Mouse (Mus musculus): ENCODE measurements around the gene Car8.

The Car8 gene

DNA sequence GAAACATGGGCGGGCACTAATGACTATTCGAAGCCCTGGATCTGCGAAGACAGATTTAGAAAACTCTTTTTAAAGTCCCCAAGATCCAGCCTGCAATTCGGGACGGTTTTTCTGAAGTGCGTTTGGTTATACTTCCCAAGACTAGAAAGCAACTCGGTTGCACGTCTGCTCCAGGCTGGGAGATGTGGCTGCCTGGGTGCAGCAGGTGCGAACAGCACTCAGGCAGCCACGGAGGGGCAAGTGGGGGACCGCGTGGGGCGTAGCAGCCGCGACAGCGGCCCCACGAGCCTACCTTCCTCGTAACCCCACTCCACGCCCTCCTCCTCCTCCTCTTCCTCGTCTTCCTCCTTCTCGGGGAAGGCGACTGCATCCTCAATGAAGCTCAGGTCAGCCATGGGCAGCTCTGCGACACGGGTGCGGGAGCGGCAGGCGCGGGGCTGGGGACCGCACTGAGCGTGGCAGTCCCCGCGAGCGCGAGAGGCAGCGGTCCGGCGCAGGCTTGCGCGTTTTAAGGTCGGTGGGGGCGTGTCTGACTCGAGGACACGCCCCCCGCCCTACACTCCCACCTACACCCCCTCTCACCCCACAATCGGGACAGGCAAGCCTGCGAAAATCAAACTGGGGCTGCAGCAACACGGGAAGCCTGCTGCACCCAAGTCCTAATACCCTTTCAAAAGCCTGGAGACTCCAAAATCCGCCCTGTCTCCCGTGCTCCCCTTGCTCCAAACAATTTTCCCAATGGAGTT lies at the start of gene Car8:
TSS of gene Car8 (minus strand) at position 482 of the 746 bp plus-strand sequence.
- peak; percentile 26 to 31 for DNase-seq (ENCODE audit: low spot score in 2 of 2)

DNA sequence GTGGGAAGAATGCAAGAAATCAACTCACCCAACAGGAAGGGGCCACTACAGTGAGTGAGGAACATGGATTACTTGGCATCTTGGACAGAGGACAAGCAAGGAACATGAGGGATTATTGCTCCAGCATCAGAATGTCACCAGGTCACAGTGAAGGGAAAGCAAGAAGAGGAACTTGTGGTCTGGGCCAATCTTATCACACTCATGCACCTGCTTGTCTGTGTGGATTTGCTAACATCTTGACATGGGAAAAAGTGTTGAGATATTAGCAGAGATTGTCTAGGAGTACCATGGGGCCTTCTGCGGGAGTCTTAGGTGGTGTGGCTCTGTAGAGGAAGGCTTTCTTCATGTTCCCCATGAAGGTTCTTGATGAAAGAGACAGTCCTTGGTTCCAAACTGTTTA lies 46.1 kb upstream of the Car8 start:
- no peak for DNase-seq (ENCODE audit: low spot score in 2 of 2)

DNA sequence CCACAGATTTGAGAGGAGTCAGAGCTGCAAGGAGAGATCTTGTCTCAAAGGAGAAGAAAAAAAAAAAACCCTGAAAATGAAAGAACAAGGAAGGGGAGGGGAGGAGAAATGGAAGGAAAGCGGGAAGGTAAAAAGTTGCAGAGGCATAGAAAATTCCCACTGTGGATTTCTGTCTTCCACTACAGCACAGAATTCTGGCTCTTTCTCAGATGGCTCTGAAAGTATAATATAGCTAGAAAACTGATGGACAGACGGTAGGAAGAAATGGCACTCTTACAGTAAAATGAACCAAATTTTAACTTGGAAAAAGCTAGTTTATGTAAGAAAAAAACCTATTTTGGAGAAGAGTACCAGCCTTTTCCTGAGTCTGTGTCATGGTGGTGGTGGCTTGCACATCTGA lies 39.3 kb upstream of the Car8 start:
- DNase-seq (ENCODE audit: low spot score in 2 of 2) = no peak

DNA sequence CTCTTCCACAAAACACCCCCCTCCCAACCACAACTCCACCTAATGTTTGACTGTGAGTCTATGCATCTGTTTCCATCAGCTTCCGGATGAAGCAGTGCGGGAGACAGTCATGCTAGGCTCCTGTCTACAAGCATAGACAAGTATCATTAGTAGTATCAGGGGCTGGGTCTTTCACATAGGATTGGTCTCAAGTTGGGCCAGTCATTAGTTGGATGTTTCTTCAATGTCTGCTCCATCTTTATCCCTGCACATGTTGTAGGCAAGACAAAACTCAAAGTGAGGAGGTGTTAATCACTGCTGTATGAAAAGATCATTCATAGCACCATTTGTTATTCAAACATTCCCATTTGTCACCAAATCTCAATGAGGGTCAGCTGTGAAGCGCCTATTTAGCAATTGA lies 11.0 kb upstream of the Car8 start:
- no peak for DNase-seq (ENCODE audit: low spot score in 2 of 2)

DNA sequence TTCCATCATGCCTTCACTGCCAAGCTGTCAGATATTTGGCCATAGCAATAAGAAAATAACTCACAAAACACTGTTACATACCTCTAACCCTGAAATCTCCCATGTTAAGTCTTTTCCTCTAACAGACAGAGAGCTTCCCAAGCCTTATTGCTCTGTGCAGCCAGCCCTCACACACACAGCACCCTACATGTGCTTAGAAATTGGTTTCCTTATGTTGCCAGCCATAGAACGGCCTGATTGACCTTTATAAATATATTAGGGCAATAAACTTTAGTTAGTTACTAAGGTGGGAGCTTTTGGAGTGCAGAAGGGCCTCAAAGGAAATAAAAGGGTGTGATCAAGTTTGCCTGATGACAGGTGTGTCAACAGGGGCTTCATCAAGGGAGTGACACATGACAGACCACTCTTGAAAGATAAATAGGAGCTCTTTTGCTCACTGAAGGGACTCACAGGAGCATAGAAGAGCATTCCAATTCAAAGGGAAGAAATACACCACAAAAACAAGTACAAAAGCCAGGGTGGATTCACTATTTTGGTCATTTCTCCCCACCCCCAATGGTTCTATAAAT lies 6.7 kb upstream of the Car8 start:
- no peak for DNase-seq (ENCODE audit: low spot score in 2 of 2)

DNA sequence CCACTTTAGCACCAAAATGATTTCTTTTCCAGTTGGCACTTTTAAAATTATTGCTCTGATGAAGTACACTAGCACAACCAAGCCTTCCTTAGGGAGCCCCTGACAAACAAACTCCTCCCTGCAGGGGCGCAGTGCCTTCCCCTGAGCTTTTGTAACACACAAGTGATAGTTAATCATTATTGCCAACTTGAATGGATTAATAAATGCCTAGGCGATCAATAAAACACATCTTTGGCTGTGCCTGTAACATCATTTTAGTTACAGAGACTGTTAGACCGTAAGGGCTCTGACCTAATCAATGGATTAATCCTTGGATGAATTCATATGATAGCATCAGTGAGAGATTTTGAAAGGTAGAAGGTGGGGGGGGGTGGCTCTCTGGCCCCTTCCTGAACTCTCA lies 6.2 kb upstream of the Car8 start:
- DNase-seq (ENCODE audit: low spot score in 2 of 2) = no peak

DNA sequence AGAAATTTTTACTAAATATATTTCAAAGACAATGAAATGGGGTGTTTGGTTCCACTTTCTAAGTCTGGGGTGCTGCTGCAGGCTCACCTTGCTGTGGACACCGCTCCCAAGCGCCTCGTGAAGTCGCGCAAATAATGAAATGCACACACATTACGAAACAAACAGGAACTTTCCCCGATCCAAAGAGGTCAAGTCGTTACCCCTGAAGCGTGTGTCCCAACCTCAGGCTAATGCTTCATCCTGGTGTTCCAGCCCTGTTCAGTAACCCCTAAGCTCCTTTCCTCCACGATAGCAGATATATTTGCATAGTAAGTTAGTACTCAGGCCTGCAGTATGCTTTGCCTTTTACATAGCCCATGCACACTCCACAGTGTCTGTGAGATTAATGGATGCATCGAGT lies 858 bp upstream of the Car8 start:
- no peak for DNase-seq (ENCODE audit: low spot score in 2 of 2)

DNA sequence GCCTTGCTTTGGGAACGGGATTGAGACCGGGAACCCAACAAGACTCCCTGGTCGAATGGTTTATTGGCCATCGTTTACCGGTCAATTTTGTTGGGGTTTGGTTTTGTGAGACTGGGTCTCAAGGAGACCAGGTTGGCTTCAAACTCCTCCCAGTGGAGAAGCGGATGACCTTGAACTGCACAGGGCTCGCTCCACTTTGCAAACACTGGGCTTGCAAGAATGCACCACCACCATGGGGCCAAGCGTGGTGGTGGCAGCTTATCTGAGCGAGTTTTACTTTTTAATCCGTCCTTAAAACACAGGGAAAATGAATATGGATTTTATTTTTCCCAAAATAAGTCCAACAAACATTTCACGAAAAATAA lies 447 bp upstream of the Car8 start:
- DNase-seq (ENCODE audit: low spot score in 2 of 2) = no peak

DNA sequence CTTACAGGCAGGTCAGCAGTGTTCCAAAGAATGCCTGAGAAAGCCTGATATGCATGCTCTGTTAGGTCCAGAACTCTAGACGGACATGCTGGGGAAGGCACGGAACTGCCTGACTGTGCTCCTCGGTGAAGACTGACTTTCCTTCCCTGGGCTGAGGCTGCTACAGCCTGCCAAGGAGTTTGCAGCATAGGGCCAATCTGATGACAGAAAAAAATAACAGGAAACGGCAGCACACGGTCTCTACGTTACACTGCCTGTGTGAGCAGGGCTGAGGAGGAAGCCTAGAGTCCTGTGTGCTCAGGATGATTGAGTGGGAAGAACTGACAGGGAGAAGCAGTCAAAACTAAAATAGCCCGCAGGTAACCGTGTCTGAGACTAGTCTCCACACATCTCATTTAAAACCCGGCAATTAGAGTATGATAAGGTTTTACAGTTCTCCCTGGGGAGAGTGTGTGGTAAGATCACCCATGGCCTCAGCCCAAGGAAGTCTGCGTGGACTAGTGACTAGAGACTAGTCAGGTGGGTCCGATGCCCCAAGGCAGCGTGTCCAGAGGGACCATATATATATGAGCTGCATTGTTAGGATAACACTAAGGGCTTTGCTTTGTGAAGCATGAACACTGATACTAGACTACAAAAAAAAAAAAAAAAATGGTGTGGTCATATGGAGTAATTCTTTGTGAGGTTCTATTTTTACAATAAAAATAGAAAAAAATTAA lies 6.3 kb downstream of the Car8 start:
- no peak for DNase-seq (ENCODE audit: low spot score in 2 of 2)

DNA sequence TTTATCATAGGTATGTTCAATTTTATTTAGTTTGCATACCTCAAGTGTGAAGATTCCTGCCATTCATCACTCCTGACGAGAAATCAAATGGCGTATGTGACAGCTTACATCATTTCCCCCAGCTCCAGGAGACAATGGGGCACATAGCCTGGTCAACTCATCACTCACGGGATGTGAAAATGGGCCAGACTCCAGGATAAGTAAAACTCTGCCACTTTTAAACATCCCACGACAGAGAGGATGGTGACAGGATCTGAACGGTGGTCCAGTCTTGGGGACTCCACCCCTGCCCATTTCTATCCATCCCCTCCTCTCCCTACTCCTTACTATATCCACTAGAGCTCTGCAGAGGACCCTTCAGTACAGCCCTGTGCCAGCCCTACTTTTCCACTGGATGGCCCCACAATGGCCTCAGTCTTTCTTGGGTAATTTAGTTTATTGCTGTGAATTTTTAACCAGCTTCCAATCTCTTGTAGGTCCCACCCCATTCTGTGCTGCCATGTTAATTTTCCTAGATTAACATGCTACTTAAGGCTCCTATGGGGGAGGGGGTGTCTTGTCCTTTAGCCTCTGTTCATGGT lies 7.5 kb downstream of the Car8 start:
- DNase-seq (ENCODE audit: low spot score in 2 of 2) = no peak

DNA sequence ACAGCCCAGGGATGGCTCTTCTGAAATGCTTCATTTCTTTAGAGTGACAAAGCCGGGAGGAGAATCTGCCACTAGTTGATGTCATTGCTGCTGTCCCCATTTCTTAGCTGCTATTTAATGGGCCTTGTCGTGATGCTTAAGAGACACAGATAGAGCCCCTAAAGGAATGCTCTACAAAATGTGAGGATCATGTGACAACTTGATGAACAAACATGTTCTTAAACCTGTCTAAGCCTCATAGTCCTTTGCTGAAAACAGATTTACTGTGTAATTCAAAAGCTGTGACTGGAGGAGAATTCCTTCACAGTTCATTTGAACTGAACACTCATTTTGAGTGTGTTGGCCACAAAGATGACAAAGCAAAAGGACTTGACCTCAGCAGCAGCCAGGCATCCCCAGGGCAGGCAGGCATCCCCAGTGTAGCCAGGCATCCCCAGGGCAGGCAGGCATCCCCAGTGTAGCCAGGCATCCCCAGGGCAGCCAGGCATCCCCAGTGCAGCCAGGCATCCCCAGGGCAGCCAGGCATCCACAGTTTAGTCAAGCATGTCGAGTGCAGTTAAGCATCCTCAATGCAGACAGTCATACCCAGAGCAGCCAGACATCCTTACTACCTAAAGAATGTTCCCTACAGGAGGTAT lies 9.1 kb downstream of the Car8 start:
- DNase-seq (ENCODE audit: low spot score in 2 of 2) = no peak

DNA sequence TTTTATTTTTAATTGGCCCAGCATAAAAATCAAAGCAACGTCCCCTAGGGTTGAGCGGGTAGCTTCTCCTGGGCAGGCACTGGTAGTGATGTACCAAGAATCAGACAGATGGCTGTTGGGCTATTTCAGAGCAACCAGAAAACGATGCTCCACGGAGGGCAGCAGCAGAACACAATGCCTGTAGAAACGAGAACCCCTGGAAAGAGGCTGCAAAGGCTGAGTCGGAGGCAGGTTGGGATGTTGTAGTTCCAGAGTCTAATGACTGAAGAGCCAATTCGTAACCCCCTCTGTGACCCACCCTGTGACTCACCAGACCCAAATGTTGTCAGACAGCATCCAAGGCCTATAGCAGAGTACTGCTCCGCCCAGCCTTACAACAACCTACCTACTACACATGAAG lies 19.9 kb downstream of the Car8 start:
- DNase-seq (ENCODE audit: low spot score in 2 of 2) = no peak

DNA sequence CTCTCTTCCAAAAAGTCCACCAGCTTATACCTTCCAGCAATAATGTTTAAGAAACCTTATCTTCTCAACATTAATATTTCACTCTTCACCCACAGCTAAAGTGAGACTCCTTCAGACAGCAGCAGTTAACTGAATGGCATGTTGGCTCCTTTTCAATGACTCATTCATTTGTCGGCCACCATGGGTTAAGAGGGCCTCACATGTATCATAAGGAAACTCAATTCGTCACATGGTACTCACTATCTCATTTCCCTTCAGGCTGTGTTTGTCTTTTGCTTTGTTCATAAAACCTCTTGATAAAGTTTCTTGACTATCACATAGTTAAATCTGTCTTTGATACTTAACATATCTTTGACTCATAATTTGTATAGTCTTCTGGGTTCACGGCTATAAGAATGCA lies 20.8 kb downstream of the Car8 start:
- DNase-seq (ENCODE audit: low spot score in 2 of 2) = no peak

DNA sequence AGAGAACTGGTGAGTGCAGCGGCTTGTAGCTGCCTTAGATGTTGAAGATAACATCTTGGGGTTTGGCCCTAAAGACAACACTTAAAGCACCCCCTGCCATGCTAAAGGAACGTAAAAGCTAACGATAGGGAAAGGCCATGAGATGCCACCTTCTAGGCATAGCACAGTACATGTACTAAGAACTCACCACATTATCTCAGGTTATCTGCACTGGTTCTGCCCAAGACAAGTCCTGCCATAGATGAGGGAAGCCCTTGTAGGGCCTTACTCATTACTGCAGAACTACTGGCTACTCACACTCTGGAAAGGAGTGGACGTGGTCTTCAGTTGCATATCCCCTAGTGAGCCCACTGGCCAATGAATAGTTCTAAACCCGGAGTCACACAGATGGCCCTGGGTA lies 21.6 kb downstream of the Car8 start:
- no peak for DNase-seq (ENCODE audit: low spot score in 2 of 2)

DNA sequence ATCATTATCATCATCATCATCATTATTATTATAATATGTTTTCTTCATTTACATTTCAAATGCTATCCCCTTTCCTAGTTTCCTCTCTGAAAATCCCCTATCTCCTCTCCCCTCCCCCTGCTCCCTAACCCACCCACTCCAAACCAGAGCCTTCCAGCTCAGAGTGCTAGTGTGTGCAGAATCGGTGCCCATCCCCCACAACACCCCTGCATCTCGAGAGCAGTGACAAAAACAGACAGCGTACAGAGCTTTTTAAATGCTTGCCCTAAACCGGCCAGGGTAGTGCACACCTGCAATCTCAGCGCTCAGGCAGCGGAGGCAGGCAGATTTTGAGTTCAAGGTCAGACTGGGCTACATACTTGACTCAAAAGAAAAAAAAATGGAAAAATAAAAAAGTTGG lies 22.3 kb downstream of the Car8 start:
- no peak for DNase-seq (ENCODE audit: low spot score in 2 of 2)

DNA sequence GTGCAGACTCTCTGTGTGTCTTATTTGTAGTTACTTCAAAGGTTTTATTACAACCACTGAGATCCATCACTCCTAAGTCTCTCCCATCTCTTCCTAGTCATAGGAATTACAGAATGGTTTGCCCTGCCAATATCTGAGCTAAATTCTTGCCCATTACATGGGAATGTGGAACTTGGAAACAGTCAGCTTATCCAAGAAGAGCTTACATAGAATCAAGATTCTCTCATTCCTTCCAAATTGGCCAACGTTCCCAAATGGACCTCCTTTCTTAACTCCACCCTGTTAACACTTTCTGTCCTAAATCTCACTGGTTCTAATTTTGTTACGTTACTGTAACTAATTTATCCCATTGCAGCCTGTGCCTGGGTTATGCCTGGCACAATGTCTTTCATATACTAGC lies 25.2 kb downstream of the Car8 start:
- no peak for DNase-seq (ENCODE audit: low spot score in 2 of 2)

DNA sequence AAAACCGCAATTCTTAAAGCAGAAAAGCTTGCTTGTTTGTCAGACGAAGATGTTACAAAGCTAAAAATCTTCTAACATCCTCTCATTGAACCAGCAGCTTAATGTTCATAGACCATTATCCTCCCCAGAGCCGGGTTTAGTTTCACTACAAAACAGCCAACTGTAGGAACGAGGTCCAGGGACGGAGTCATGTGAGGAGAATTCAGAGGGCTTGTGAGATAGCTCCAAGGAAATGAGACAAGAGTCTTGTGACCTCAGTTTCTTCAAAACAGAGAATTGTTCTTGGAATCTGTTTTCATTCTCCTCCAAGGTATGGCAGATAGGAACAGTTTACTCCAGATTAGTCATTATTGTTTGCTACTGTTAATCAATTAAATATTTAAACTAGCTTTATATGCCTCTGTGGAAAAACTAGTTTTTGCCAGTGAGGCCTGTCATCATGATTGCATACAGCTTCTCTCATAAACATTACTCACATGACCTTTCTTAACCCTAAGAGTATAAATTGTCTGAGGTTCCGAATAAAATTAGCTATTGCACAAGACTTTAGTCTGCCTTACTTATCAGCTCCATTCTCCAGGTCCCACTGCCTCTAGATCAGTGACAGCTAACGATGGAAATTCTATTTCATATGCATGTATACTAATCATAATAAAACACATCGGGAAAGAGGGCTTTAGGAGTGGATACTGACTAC lies 25.8 kb downstream of the Car8 start:
- no peak for DNase-seq (ENCODE audit: low spot score in 2 of 2)

DNA sequence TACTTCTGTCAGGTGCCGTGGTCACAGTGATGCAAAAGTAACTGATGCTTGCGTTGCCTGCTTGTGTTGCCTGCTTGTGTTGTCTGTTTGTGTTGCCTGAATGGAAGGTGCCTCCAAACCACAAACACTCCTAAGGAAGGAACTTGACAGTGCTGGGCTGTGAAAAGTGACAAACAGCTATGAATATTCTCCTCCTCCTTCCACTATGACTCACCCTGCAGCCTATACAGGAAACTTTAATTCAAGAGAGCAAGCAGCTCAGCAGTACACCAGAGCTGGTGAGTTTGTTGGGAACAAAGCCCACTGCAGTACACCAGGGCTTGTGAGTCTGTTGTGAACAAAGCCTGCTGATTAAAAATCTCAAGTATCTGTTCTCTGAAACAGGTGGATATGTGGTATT lies 28.4 kb downstream of the Car8 start:
- DNase-seq (ENCODE audit: low spot score in 2 of 2) = no peak

DNA sequence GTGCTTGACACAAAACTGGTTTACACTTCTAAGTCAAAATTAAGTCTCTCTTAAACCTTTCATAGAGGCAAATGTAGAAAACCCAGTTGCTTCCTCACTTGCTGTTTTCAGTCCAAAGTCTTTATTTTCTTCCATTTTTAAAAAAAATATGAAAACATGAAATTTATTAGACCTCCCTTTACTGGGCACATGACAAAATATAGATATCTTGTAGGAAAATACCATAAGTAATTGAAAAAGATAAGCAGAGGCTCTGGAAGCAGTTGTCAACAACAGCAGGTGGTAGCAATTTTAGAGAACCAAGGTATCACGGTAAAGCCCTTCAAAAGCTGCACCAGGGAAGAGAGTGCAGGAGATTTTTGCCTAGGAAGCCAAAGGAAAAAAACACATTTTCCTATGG lies 30.9 kb downstream of the Car8 start:
- DNase-seq (ENCODE audit: low spot score in 2 of 2) = no peak

DNA sequence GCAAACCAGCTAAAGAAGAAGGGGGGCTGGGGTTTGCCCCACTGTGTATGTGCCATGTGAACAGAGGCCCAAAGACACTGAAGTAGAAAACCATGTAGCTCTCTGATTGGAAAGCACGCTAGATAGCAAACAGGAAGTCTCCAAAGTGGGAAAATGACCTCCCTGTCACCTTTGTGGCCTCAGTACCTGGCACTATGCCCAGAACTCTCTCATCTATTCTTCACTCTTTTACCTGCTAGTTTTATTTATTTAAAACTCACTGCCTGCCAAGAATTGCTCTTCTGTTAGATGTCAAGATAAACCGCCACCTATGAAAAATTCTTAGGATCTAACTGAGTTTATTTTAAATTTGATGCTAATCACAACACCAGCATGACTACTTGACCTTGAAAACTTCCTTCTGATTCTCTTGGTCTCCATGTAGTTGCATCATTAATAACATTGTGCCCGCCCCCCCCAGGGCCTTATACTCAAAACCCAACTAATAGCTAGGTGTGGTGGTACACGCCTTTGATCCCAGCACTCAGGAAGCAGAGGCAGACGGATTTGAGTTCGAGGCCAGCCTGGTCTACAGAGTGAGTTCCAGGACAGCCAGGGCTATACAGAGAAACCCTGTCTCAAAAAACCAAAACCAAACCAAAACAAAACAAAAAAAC lies 31.8 kb downstream of the Car8 start:
- no peak for DNase-seq (ENCODE audit: low spot score in 2 of 2)

DNA sequence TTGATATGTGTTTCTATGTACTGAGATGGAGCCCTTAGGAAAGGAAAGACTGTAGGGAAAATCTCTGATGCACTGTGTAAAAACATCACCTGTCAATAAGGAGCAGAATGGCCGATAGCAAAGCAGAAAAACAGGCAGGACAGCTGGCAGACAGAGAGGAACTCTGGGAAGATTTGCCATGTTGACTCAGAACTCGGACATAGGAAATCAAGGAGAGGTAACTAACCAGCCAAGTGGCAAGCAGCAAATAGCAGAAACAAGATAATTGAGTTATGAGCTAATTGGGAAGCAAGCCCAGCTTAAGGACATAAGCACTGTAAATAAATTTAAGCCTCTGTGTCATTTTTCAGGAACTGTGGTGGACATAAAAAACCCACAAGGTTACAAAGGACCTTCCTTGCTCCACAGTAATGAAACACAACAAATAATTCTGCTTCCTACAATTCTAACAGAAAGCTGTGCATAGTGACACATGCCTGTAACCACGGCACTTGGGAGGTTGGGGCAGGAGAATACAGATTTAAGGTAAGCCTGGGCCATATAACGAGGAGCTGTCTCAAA lies 33.7 kb downstream of the Car8 start:
- no peak for DNase-seq (ENCODE audit: low spot score in 2 of 2)

All from cerebellum, postnatal 4 days (tissue).